Mouse (Mus musculus) lung, adult 2 months (tissue): ENCODE data around the gene Galnt9. TPM values are rescaled to one million over a fixed set of nuclear protein-coding genes. Genes with fewer than 3 reads are reported as not detected.
A peak's percentile ranks its signal among the peaks of the same experiment; 100 is the strongest.

Experiments used
- DNase-seq: peaks from one replicate; pipeline ENCODE4 v3.0.0; 2022
- H3K4me1 ChIP-seq: fragments of 200-500 bp; 2 replicates; pipeline ENCODE4 v1.6.1; 2011; ENCODE audit warnings: low read length; ENCODE audit not compliant: control insufficient read depth, insufficient read depth
- H3K4me3 ChIP-seq: fragments of 200-500 bp; replicated peaks from 2 replicates; pipeline ENCODE3; 2011; ENCODE audit warnings: low read depth, mild to moderate bottlenecking, control low read depth, low read length; ENCODE audit errors: extremely low read depth
- CTCF ChIP-seq: fragments of 200-500 bp; IDR thresholded peaks from 2 replicates; pipeline ENCODE4 v1.5.1; 2011; ENCODE audit warnings: mild to moderate bottlenecking, low read length, control low read depth; ENCODE audit not compliant: insufficient read depth
- POLR2A ChIP-seq: fragments of 200-500 bp; IDR thresholded peaks from 2 replicates; pipeline ENCODE4 v1.6.1; 2011; ENCODE audit warnings: low read depth, mild to moderate bottlenecking, control low read depth, low read length, borderline replicate concordance; ENCODE audit errors: extremely low read depth
- WGBS: fragments of 180-500 bp; shearing (Covaris S2); methylation state at CpG from one replicate; pipeline ENCODE4 v1.1.7; 2018; 5-methylcytosine and 5-hydroxymethylcytosine counted together
- polyA plus RNA-seq: library from polyadenylated mRNA; depleted of rRNA; stranded (reverse); fragments of >200 nt; gene quantifications from 2 replicates; pipeline ENCODE4 v1.2.3, GENCODE M21; 2012; rRNA removed

Galnt9 gene
- polyA plus RNA-seq, result 0.60 and 0.81 TPM in 2 replicates

DNA sequence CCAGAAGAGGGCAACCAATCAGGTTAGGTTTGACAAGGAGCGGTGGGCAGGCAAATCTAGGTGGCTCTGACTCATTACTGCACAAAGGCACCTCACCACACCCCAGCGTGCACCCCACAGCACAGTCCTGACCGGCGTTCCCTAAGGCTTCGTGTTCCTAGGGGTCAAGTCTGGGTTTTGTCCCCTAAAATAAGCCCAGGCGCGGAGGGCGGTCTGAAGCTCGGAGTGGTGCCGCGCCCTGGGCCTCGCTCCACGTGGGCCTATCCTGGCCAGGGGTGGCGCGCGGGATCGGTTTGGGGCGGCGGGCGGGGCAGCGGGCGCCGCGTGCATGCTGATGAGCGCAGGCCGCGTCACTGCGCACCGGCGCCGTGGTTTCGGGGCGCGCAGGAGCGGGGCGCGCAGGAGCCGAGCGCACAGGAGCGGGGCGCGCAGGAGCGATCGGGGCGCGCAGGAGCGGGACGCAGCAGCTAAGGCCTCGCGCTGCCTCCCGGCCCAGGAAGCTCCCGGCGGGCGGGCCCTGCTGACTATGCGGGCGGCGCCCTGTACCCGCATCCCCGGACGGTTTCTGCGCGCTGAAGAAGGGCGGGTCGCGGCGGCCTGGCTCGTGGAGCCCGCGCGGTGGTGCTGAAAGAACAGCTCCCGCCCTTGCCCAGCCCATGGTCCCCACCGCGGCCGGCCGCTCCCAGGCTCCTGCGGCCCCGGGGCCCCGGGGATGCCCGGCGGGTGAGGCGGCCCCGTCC is at the start of gene Galnt9:
Galnt9 (plus strand) TSS at position 405 of the 740 bp plus-strand sequence.
- 1% methylated on average over 82 of the region's 82 CpGs for WGBS
- no peak within 1 kb of the TSS for H3K4me3 ChIP-seq
- TF ChIP-seq POLR2A (no peak), CTCF (no peak)

DNA sequence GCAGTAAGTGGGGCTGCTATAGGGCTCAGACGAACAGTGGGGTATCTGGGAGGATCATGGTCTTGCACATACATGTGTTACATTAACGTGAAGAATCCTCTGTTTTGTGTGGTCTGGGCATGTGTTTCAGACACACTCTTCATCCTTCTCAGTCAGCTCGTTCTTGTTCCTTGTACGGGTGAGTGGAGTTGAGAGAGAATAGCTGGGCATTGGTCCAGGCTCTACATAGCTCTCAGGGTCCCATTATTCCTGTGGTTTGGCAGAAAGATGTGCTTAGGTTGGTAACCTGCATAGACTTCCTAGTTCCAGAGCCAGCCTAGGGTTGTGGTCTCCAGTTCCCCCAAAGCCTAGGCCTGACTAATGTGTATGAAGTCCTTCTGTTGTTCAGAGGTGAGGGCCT is 49.8 kb upstream of the Galnt9 start:
- TF ChIP-seq CTCF (no peak), POLR2A (no peak)
- Histone ChIP-seq H3K4me3 (no peak overlapping the region), H3K4me1 (no peaks in the 10 kb centered on the region)
- no peak for DNase-seq
- 55% methylated on average over 4 of the region's 4 CpGs for WGBS

More for the DNA sequence above, at the start of gene Galnt9:
- DNase-seq, result peak; percentile 20
- no peaks in the 10 kb centered on the region for H3K4me1 ChIP-seq

DNA sequence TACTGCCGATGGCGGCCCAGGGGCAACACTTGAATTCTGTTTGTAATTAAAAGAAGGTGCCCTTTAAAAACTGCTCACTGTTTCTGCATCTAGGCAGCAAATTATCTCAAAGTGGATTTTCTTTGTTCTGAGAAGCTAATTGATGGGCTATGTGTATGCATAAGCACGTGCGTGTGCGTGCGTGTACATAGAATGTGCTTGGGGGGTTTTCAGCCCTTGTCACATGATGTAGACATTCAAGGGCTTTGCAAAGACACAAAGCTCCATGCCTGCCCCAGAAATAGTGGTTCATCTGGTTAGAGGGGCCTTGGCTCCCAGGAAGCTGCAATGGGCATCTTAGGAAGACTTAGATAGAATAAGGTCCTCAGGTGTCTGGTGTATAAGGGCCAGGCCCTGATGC is 49.1 kb upstream of the Galnt9 start:
- 96% methylated on average over 6 of the region's 6 CpGs for WGBS
- no peak for DNase-seq
- Histone ChIP-seq H3K4me1 (no peaks in the 10 kb centered on the region), H3K4me3 (no peak overlapping the region)
- no peak for TF ChIP-seq CTCF
- no peak for TF ChIP-seq POLR2A

DNA sequence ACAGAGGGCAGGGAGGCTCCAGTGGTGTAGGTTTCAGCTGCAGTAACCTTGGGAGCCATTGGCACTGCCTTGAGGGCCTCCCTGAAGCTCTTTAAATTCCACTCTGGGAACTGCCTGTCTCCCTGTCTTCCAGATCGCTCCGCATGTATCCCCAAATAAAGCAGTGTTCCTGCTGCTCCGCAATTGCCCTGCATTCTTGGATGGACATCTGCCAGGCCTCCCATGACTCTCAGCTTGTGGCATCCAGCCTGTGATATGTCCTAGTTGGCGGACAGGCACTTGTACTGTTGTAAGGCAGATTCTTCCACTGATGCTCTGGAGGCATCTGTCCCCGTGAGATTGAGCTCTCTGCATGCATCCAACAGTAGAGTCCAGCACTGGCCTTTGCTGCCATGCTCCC is 46.6 kb upstream of the Galnt9 start:
- Histone ChIP-seq H3K4me1 (no peaks in the 10 kb centered on the region), H3K4me3 (no peak overlapping the region)
- TF ChIP-seq POLR2A, result no peak
- no peak for TF ChIP-seq CTCF
- 78% methylated on average over 5 of the region's 5 CpGs for WGBS
- DNase-seq, result no peak

DNA sequence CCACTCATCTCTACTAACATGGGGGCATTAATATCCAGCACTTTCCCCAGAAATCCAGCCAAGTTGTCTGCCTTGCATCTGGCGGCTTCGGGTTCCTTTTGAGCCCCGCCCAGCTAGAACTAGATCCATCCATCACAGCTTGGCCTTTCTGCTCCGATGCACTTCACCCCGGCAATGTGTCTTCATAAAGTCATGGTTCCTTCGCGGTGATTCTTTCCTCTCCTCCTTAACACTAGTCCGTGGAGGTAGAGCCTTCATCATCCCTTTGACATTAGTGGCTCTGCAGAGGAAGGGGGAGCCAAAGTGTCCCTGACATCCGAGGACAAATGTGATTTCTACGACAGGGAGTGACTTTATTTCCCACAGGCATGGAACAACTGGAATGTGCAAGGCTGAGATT is 46.1 kb upstream of the Galnt9 start:
- no peak for TF ChIP-seq POLR2A
- no peak for TF ChIP-seq CTCF
- no peak overlapping the region for H3K4me3 ChIP-seq
- DNase-seq, result no peak
- no peaks in the 10 kb centered on the region for H3K4me1 ChIP-seq
- WGBS, result 40% methylated on average over 10 of the region's 10 CpGs

DNA sequence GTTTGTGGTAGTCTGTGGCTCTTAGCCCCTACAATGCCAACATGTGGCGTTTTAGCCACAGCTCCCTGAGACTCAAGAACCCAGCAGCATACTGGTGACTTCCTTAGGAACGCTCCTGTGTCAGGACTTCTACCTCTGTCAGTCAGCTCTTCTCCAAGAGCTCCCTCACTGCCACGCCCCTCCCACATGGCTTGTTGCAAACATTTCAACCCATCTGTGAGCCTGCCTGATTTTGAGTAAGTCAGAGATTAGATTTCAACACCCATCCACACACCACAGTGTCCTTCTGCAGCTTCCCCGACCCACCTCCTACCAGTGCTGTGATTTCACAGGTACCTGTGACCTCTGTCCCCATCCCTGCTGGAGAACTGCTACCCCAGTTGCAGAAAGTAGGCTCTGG is 43.9 kb upstream of the Galnt9 start:
- no peaks in the 10 kb centered on the region for H3K4me1 ChIP-seq
- WGBS, result 40% methylated on average over 4 of the region's 4 CpGs
- no peak for DNase-seq
- H3K4me3 ChIP-seq, result no peak overlapping the region
- TF ChIP-seq CTCF (no peak), POLR2A (no peak)

DNA sequence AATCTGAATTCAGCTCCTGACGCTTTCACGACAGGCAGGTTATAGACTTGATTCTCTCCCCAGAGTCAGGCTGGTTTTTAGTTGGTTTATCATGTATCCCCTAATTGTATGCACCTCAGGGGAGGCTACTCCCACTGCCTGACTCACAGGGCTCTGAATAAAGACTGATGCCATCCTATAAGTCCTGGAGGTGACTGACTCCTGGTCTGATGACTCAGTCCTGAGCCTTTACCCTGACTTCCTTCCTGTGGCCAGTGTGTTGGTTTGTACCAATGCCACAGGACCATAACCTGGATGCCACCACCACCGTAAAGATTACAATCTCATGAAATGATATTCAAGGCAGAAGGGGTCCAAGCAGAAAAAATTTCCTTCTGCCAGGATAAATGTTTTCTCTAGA is 40.8 kb upstream of the Galnt9 start:
- H3K4me1 ChIP-seq, result no peaks in the 10 kb centered on the region
- TF ChIP-seq CTCF (no peak), POLR2A (no peak)
- no peak overlapping the region for H3K4me3 ChIP-seq
- 83% methylated on average over 3 of the region's 3 CpGs for WGBS
- no peak for DNase-seq

DNA sequence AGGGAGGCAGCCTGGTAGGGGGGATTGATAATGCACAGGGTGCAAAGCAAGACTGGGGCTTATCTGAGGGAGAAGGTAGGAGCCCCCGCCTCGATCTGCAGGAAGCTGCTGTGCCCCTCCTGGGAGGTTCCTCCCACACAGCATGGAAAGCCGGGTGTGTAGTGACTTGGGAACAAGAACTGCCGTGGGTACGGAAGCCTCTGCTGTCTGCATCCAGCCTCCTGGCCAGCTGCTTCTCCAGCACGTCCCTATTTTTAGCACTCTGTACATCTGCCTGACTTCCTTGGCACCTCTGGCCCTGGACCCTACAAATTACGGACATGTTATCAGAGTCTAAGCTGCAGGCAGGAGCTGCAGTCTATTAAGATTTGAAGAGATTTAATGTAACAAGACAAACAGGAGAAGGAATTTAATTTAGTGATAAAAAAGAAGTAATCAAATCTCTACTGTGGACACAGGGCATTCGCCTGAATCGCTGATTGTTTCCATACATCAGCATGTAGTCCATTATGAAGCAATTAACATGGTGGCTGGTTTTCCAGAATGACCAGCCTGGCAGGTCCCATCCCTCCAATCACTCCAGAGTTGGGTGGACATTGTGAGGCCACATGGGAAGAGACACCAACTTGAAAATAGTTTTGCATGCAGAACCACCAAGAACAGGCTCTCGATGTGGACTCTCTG is 38.4 kb upstream of the Galnt9 start:
- TF ChIP-seq CTCF (no peak), POLR2A (no peak)
- no peak overlapping the region for H3K4me3 ChIP-seq
- no peaks in the 10 kb centered on the region for H3K4me1 ChIP-seq
- 51% methylated on average over 10 of the region's 10 CpGs for WGBS
- no peak for DNase-seq

DNA sequence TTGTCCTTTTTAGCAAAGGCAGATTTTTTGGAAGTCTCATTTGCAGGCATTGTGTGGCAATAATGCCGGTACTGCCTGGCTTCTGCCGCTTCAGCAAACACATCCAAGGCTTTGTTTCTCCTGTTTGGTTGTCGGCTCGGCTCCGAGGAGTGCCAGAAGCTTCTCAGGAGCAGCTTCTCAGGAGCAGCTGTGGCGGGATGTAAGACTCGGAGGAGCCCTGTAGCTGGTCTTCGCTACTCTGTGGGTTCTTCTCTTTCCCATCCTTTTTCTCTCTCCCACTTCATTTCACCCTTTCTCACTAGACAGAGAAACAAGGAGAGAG is 37.9 kb upstream of the Galnt9 start:
- no peaks in the 10 kb centered on the region for H3K4me1 ChIP-seq
- WGBS, result 67% methylated on average over 8 of the region's 8 CpGs
- no peak for DNase-seq
- H3K4me3 ChIP-seq, result no peak overlapping the region
- TF ChIP-seq POLR2A (no peak), CTCF (no peak)

DNA sequence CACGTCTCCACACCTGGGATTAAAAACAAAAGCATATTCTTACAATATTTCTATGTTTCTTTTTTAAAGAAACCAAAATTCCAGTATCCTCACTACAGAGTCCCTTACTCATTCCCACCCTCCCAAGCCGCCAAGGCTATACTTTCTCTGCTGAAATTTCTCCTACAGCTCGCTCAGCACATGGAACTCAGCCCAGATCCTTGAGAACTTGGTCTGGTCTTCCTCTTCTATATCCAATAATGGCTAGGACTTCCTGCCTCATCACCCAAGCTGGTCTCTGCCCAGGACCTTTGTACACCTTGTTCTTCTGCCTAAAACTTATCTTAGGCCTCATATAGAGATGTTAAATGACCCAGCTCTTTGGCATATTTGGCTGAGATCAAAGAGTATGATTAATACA is 37.3 kb upstream of the Galnt9 start:
- DNase-seq, result no peak
- H3K4me1 ChIP-seq, result no peaks in the 10 kb centered on the region
- WGBS, result 70% methylated on average over 3 of the region's 3 CpGs
- H3K4me3 ChIP-seq, result no peak overlapping the region
- TF ChIP-seq POLR2A, result no peak
